Mouse (Mus musculus) B cell, adult 62 days (primary cell): Measurements from ENCODE around the gene Fam208a. TPM values are rescaled to one million over a fixed set of nuclear protein-coding genes. Genes with fewer than 3 reads are reported as not detected.

Experiments used
- total RNA-seq: library from RNA; stranded (reverse); gene quantifications from 4 replicates; pipeline ENCODE4 v1.2.4, GENCODE M21; 2023

Fam208a gene
- 44.4 to 50.6 TPM (median 48.5 TPM) in 4 replicates for total RNA-seq

DNA sequence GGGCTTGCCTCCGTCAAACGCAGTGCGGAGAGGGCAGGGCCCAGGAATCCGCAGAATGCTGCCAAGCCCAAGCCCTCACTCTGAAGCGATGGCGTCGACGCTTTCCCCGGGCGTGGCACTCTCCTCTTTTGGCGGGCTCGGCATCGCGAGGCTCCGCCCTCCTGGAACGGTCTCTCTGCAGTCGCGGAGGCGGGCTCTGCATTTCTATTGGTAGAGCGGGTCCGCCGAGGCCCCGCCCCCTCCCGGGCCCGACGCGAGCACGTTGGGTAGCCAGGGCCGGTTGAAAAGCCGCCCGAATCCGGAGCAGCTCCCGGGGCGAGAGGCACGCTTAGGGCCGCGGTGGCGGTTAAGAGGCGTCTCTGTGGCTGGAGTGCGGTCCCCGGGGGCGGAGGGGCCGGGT, at the start of gene Fam208a:
Gene Fam208a, plus strand, starts transcription at position 262 of the 400 bp plus-strand sequence.

DNA sequence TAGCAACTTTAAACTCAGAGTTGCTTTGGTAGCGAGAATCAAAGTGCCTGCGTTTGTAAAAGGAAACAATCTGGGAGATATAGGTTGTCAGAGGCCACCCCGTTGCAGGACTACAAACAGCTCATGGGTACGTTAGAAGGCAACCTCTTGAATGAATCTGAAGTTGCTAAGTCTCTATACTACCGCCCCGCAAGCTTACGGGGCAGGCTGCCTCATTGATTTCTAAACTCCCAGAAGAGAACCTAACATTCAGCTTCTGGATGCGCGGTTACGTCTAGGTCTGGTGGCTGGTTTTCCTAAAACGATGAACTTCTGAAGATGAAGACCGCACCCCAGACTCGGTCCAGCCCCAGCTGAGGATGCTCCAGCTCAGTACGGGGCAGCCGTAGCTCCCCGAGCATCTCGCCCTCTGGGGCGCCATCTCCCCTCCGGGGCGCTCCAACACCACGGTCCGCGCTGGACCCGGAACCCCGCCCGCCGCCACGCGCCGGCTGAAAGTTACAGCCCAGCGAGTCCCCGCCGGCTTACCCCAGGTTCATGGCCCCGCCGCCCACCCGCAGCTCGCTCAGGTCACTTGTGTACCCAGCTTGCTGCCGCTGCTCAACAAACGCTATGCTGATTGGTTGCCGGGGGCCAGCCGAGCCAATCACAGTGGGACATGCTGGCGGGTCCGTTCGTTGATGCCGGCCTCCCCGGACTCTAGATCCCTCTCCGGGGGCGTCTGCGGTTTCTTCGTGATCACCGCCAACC, 79.4 kb downstream of the Fam208a start, which contains the start of gene Ccdc66:
Gene Ccdc66, minus strand, starts transcription at position 567 of the 750 bp plus-strand sequence.

Other genes with a start within 250 kb of the Fam208a start
- 14.3 to 17.6 TPM (median 14.7 TPM) in 4 replicates for gene Ccdc66, start 79.6 kb downstream of the Fam208a start, total RNA-seq
- not detected in 4 replicates for gene Erc2, start 193.6 kb downstream of the Fam208a start, total RNA-seq